Mouse (Mus musculus) heart, adult 2 months (tissue): ENCODE results near the gene Dnajc13. TPM values are rescaled to one million over a fixed set of nuclear protein-coding genes. Genes with fewer than 3 reads are reported as not detected.

Experiments
- DNase-seq, 2 experiments: peaks; one replicate each; pipeline ENCODE4 v3.0.0; 2021
- H3K27ac ChIP-seq: fragments of 200-600 bp; 2 replicates; pipeline ENCODE4 v1.8.1; 2022
- H3K27me3 ChIP-seq: fragments of 200-500 bp; 2 replicates; pipeline ENCODE4 v1.6.1; 2012; ENCODE audit warnings: mild to moderate bottlenecking, low read length, inconsistent platforms, mixed read lengths; ENCODE audit not compliant: control insufficient read depth, insufficient read depth
- H3K36me3 ChIP-seq: fragments of 200-500 bp; 2 replicates; pipeline ENCODE4 v1.6.1; 2012; ENCODE audit warnings: low read length, inconsistent platforms; ENCODE audit not compliant: control insufficient read depth, insufficient read depth
- H3K4me1 ChIP-seq: fragments of 200-500 bp; 2 replicates; pipeline ENCODE4 v1.6.1; 2011; ENCODE audit warnings: low read length; ENCODE audit not compliant: control insufficient read depth, insufficient read depth
- H3K4me3 ChIP-seq: fragments of 200-600 bp; 2 replicates; pipeline ENCODE4 v1.8.1; 2022
- H3K79me2 ChIP-seq: fragments of 200-500 bp; replicated peaks from 2 replicates; pipeline ENCODE4 v1.6.1; 2012; ENCODE audit warnings: mild to moderate bottlenecking, inconsistent platforms, low read length, moderate library complexity, mixed read lengths; ENCODE audit not compliant: control insufficient read depth, insufficient read depth
- H3K9ac ChIP-seq: fragments of 200-500 bp; 2 replicates; pipeline ENCODE4 v1.6.1; 2012; ENCODE audit warnings: low read depth, mild to moderate bottlenecking, control low read depth, inconsistent platforms, low read length, mixed read lengths
- CTCF ChIP-seq: fragments of 200-600 bp; IDR thresholded peaks from 2 replicates; pipeline ENCODE4 v1.8.1; 2022; ENCODE audit warnings: antibody characterized with exemption, mild to moderate bottlenecking, moderate library complexity
- EP300 ChIP-seq: fragments of 200-500 bp; IDR thresholded peaks from 2 replicates; pipeline ENCODE4 v1.6.1; 2011; ENCODE audit warnings: low read depth, low read length, control low read depth; ENCODE audit not compliant: insufficient read depth
- POLR2A ChIP-seq: fragments of 200-500 bp; IDR thresholded peaks from 2 replicates; pipeline ENCODE4 v1.6.1; 2011; ENCODE audit warnings: mild to moderate bottlenecking, low read depth, low read length, control low read depth; ENCODE audit not compliant: insufficient read depth
- WGBS: fragments of 180-500 bp; shearing (Covaris S2); methylation state at CpG from one replicate; pipeline ENCODE4 v1.1.7; 2018; 5-methylcytosine and 5-hydroxymethylcytosine counted together
- intact Hi-C: fragments of 180-260 bp; cut with DNase I; formaldehyde crosslinking; loops from one replicate; pipeline ENCODE4 v1.15.1; 2025
- polyA plus RNA-seq: library from polyadenylated mRNA; depleted of rRNA; stranded (reverse); fragments of >200 nt; gene quantifications from 2 replicates; pipeline ENCODE4 v1.2.3, GENCODE M21; 2012
- total RNA-seq, 2 experiments: library from RNA; stranded (reverse); gene quantifications; 2 replicates each; pipeline ENCODE4 v1.2.3; 2021

Gene Dnajc13
- total and polyA plus RNA-seq, 3 experiments: 29.2 to 32.3 (median 31.6) TPM

- no peak for DNase-seq
- Histone ChIP-seq H3K27me3 (no peaks in the 10 kb centered on the region), H3K4me3 (no peak overlapping the region), H3K4me1 (no peaks in the 10 kb centered on the region; the same call in 1 of the 2 replicates), H3K79me2 (no peaks in the 10 kb centered on the region; the same call in 1 of the 2 replicates), H3K36me3 (peaks cover 5% of the 10 kb centered on the region), H3K27ac (no peak overlapping the region), H3K9ac (no peak overlapping the region)
- WGBS: 85% methylated on average over 11 of the region's 11 CpGs
- TF ChIP-seq CTCF (no peak), EP300 (no peak), POLR2A (no peak)
- intact Hi-C loops: no loop called here
Observed at GRCm38 (mm10) chr9:104236256-104236930, 26.3 kb downstream of the Dnajc13 start.

GRCm38 (mm10) chr9:104235751-104236150, 27.0 kb downstream of the Dnajc13 start:
- Histone ChIP-seq H3K9ac (no peak overlapping the region), H3K4me1 (no peaks in the 10 kb centered on the region; the same call in 1 of the 2 replicates), H3K27ac (no peak overlapping the region), H3K27me3 (no peaks in the 10 kb centered on the region), H3K36me3 (peaks cover 5% of the 10 kb centered on the region), H3K79me2 (no peaks in the 10 kb centered on the region; the same call in 1 of the 2 replicates), H3K4me3 (no peak overlapping the region)
- DNase-seq: peak in 1 of 2 experiments; percentile 35
- WGBS: 15% methylated on average over 5 of the region's 5 CpGs
- TF ChIP-seq CTCF (no peak), EP300 (no peak), POLR2A (no peak)
- intact Hi-C loops: no loop called here

GRCm38 (mm10) chr9:104233815-104234214, 28.9 kb downstream of the Dnajc13 start:
- H3K79me2 ChIP-seq: no peaks in the 10 kb centered on the region
- WGBS: 67% methylated on average over 1 of the region's 1 CpGs
- H3K36me3 ChIP-seq: peaks cover 5% of the 10 kb centered on the region
- TF ChIP-seq POLR2A (no peak), EP300 (no peak), CTCF (no peak)
- no peak overlapping the region for H3K27ac ChIP-seq
- H3K27me3 ChIP-seq: no peaks in the 10 kb centered on the region
- H3K4me1 ChIP-seq: no peaks in the 10 kb centered on the region; the same call in 1 of the 2 replicates
- H3K9ac ChIP-seq: no peak overlapping the region
- DNase-seq: no peak
- intact Hi-C loops: no loop called here
- no peak overlapping the region for H3K4me3 ChIP-seq

- DNase-seq: no peak
- TF ChIP-seq POLR2A (no peak), CTCF (no peak), EP300 (no peak)
- Histone ChIP-seq H3K9ac (no peak overlapping the region), H3K4me3 (no peak overlapping the region), H3K27me3 (no peaks in the 10 kb centered on the region), H3K27ac (no peak overlapping the region), H3K36me3 (peaks cover 9% of the 10 kb centered on the region), H3K4me1 (no peaks in the 10 kb centered on the region; the same call in 1 of the 2 replicates), H3K79me2 (no peaks in the 10 kb centered on the region)
- intact Hi-C loops: no loop called here
- WGBS: 79% methylated on average over 5 of the region's 5 CpGs
Observed at GRCm38 (mm10) chr9:104233060-104233459, 29.7 kb downstream of the Dnajc13 start.

GRCm38 (mm10) chr9:104232004-104232403, 30.7 kb downstream of the Dnajc13 start:
- no peak overlapping the region for H3K27ac ChIP-seq
- peak in 1 of 2 experiments; percentile 10 for DNase-seq
- H3K27me3 ChIP-seq: no peaks in the 10 kb centered on the region
- H3K9ac ChIP-seq: no peak overlapping the region
- TF ChIP-seq POLR2A: no peak
- no peak for TF ChIP-seq CTCF
- TF ChIP-seq EP300: no peak
- intact Hi-C loops: no loop called here
- H3K36me3 ChIP-seq: peaks cover 9% of the 10 kb centered on the region
- no peak overlapping the region for H3K4me3 ChIP-seq
- H3K79me2 ChIP-seq: no peaks in the 10 kb centered on the region
- WGBS: 72% methylated on average over 3 of the region's 3 CpGs
- no peaks in the 10 kb centered on the region; the same call in 1 of the 2 replicates for H3K4me1 ChIP-seq

- WGBS: 88% methylated on average over 3 of the region's 3 CpGs
- no peak overlapping the region for H3K27ac ChIP-seq
- no peak overlapping the region for H3K9ac ChIP-seq
- H3K36me3 ChIP-seq: no peaks in the 10 kb centered on the region
- no peaks in the 10 kb centered on the region for H3K79me2 ChIP-seq
- no peak for DNase-seq
- no peaks in the 10 kb centered on the region for H3K4me1 ChIP-seq
- no peak overlapping the region for H3K4me3 ChIP-seq
- TF ChIP-seq POLR2A (no peak), EP300 (no peak), CTCF (no peak)
- H3K27me3 ChIP-seq: no peaks in the 10 kb centered on the region
- intact Hi-C loops: no loop called here
Observed at GRCm38 (mm10) chr9:104211402-104211801, 51.3 kb downstream of the Dnajc13 start.
